Mouse (Mus musculus) gastrocnemius, postnatal 36 days (tissue): ENCODE measurements at regions not wholly inside any gene's neighbourhood (a gene's known extent, or its start where the extent isn't known, plus 50 kb on each side); places are given as distances from the start of the nearest gene placed in this dataset.
A peak's percentile ranks its signal among the peaks of the same experiment; 100 is the strongest.

Experiments used
- DNase-seq, 2 experiments: peaks; one replicate each; pipeline ENCODE4 v3.0.0; 2022
- intact Hi-C: fragments of 180-260 bp; cut with DNase I; formaldehyde crosslinking; loops from one replicate; pipeline ENCODE4 v1.15.1; 2025

DNA sequence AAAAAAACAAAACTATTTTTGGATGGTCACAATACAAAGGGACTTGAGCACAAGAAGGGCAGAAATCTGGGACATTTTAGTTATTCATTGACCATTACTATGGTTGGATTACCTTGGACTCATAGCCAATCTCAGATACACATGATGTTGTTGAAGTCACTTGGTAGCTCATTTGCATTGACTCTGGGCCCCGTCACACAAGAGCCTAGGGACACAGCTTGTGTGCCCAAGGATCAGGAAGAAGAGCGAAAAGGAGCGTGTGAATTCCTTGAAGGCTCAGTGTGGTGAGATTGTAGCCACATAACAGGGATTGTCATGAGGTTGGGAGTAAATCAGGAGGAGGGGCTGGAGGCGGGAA is 170.0 kb upstream of the Runx1 start:
- intact Hi-C loops = no loop called here
- no peak for DNase-seq

DNA sequence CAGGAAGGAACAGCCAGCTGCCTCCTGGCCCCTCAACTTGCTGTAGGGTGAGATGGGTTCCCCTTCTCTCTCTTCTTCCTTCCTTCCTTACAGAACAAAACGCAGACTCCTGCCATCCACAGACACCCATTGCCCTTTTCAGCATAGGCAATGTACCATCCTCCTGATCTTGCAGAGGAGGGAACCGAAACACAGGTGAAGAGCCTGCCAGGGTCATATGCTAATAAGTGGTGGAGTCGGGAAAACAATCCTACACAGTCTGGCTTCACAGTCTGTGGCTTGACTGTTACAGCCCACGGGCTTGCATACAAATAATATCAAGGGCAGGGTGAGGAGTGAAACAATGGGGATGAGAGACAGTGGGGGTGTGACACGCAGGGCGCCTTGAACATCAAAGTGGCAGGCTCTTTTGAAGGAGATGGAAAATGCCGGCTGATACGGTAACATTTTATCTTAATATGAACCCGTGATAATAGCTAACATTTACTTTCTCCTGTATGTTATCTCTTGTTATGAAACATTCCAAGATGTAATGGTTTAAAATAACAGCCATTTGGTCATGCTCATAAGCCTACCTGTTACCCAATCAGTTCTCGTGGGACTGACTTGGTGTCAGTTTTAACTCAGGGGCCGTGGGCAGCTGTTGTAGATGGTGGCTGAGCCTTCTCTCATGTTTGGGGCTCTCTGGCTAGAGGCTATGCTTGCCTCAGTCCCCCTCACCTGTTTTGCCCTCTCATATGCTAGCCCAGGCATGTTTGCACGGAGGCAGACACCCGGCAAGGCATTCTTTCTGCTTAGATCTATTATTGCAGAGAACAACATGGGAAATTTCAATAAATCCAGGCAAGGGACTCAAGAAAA is 169.4 kb upstream of the Runx1 start:
- intact Hi-C loops = no loop called here
- no peak for DNase-seq

DNA sequence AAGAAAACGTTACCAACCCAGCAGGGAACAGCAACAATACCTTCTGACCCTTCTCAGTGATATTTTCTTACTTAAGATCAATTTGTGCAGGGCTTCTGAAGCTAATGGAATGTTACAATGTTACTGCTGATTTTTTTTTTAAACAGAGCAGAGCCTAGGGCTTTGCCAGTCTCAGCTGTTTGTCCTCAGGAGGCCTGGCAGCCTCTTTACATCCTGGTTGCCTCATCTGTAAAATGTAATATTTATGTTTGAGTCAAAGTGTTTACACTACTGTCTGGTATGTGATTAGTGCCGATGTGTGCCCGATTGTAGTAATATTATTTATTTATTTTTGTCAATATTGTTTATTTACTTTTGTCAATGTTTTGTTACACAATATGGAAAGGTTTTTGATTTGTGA is 166.9 kb upstream of the Runx1 start:
- intact Hi-C loops = no loop called here
- DNase-seq = no peak

DNA sequence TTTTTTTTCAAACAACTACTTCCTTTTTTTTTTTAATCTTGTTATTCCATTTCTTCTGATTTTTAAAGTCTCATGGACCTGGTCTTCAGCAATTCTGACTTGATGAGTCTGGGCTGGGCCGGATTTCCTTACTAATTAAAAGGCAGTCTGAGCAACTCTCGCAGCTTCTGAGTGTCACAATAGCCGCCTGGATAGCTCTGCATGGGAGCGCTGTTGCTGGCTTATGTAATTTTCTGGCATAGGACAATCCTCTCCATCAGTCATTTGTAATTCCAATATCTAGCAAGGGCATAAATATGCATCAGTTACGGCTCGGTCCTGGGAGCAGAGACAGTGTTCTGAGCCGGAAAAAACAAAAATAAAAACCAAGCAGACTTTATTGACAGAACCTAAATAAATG is 165.5 kb upstream of the Runx1 start:
- no peak for DNase-seq
- intact Hi-C loops = no loop called here

DNA sequence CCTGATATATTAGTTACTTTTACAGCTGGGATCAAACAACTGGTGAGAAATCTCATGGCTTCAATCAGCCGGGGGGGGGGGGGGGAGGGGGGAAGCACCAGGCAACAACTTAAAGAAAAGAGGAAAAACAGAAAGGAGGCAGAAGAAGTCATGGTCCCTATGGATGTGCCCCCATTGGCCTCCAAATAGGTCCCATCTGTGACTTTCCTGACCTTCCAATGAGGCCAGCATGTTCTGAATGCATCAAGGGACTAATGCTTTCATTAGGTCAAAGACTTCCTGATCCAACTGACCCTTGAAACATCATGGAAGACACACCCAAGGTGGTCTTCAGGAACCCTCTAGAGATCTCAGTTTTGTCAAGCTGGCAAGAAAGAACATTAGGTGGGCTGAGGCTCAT is 162.5 kb upstream of the Runx1 start:
- intact Hi-C loops = no loop called here
- no peak for DNase-seq

DNA sequence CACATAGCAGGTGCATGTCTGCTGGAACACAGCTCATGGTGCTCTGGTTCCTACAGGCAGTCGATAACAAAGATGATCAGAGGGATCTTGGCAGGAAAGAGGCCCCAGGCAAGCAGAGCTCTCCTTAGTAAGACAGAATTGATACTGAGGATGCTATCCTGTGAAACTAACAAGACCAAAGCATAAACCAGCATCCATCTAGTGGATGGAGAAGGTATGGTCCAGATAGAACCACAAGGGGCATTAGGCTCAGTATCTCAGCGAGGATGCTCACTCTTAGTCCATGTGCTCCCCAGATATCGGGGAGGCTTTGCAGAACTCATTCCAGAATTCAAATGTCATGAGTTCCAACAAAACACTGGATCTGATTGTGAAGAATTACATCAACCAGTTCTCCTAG is 162.1 kb upstream of the Runx1 start:
- intact Hi-C loops = no loop called here
- DNase-seq = no peak

DNA sequence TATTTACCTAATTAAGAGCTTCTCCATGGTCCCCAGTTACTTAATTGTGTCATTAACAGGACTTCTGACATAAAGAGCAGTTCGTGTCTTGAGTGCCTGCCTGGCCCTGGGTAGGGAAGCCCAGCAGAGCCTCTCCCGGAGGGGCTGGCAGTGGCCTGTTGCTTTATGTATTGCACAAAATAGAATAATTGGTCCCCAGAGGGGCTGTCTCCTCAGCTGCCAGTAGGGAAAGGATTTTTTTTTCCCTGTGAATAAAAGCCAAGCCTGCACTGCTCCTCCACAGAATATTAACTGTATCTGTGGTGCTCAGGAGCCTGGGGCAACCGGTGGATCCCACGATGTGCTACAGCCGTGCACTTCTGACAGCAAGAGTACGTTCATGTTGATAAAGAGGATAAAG is 159.8 kb upstream of the Runx1 start:
- intact Hi-C loops = no loop called here
- DNase-seq = no peak

DNA sequence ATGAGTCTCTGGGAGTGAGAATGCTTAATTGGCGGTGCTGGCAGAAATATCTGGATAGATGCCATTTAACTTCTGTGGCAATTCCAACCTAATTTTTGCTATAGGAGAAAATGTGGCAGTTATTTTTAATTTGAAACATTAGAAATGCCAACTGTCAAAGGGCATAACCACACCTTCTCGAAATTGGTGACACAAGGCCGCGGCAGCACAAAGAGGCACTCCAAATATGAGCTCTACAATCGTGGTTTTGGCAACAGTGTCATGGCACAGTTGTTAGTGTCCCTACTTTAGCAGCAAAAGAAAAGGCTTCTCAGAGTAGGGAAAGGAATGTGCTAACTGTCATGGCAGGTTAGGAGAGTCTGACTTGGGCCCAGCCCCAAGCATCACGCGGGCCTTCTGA is 157.0 kb upstream of the Runx1 start:
- no peak for DNase-seq
- intact Hi-C loops = no loop called here

DNA sequence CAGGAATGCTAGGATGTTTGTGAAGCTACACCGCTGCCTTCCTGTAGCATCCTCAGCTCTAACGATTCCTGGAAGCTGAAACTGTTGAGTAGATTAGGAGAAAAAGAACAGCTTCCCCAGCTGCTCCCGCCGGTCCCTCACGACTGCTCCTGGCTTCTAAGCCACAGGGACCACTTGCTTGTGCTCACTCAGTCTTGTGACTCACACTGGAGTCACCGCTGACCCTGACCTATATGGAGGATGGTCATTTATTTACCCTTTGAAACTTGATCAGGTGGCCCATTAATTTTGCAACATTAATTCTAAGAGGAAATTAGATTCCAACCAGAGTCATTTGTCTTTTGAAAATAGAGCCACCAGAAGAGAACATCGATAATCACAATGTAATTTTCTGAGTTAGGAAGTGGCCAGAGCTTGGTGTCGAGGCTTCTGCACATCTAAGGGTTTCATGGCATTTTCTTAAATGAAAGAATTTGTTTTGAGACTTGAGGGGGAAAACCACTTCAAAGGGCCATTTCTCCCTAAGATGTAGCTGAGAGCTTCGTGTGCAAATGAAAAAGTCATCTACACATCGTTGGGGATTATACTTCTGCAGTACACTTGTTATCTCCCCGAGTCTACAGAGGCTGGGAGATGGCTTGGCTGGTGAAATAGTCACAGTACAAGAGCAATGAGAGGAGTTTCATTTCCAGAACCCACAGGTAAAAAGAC is 153.8 kb upstream of the Runx1 start:
- intact Hi-C loops = no loop called here
- DNase-seq = no peak

DNA sequence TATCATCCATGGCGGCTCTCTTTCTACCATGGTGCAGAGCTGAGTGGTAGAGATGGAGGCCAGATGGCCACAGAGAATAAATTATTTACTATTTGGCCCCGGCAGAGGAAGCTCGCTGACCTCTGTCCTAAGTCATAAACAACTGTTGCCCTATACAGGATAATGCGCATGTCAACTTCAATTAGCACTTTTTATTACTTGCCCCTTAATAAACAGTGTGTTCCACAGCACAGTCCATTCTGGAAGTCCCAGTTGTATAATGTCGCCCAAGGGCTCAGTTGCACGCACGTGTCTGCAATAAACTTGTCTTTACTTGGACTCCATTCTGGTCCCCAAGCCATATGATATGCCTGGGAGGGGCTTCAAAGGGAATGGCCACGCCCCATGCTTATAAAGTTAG is 150.1 kb upstream of the Runx1 start:
- intact Hi-C loops = no loop called here

DNA sequence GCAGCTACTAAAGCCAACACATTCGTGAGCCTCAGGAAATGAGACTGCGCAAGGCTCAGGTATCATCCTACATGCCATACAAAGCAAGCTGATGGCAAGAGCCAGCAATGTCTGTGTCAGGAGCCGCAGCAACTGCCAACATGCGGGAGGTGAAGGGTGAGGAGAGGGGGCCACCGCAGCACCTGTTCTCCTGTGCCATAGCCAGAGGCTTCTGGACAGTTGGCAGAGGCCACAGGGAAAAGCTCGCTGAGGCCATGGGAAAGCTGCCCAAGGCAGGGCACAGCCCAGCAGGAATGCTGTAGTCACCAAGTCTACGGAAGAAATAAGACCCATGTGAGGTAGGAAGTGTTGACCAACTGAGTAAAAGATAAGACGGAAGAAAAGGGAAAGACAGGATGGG is 149.1 kb upstream of the Runx1 start:
- DNase-seq = peak; percentile 53 to 77
- intact Hi-C loops = no loop called here

More for the DNA sequence above, 150.1 kb upstream of the Runx1 start:
- no peak for DNase-seq

DNA sequence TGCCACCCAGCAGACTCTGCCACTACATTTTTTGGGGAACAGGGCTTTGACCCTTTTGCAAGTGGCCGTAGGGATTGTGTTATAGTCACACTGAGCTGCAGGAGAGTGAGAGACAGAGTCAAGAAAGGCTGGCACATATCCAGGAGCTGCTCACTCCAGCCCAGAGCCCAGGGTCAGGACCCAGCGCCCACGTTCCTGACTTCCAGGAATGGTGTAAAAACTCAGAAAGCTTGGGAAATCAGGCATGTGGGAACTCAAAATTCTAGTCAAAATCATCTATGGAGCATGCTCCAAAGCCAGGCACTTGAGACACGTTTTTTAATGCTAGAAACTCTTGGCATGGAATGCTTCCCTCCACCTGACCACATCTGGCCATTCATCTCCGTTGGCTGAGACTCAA is 146.7 kb upstream of the Runx1 start:
- DNase-seq = no peak
- intact Hi-C loops = no loop called here

DNA sequence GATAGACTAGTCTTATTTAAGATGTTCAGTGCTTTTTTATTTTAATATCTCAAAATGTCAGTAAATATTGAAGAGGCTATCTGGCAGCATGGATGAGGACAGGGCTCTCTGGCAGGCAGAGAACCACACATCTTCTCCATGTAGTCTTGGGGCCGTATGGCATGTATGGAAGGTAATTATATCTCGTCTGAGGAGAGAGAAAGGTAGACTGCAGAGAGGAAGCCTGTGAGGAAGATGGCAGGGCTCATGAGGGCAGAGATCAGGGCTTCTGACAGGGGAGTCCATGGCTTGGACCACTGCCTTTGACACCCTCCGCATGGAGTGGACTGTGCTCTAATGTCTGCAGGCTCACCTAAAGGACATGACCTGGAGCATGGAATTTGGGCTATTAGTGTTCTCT is 146.0 kb upstream of the Runx1 start:
- no peak for DNase-seq
- intact Hi-C loops = no loop called here

DNA sequence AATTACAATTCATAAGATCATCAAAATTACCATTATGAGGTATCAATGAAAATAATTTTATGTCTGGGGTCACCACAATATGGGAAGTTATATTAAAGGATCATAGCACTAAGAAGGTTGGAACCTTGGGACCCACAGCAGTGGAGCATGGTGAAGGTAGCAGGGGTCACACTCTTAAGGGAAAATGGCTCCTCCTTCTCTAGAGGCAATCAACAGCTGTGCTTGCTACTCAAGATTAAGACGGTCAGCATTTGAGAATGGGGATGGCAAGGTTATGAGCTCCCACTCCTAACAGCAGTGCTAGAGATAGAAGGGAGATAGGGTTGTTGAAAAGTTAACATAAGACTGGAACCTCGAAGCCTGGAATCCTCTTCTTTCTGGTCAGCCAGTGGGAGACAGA is 144.6 kb upstream of the Runx1 start:
- no peak for DNase-seq
- intact Hi-C loops = no loop called here

DNA sequence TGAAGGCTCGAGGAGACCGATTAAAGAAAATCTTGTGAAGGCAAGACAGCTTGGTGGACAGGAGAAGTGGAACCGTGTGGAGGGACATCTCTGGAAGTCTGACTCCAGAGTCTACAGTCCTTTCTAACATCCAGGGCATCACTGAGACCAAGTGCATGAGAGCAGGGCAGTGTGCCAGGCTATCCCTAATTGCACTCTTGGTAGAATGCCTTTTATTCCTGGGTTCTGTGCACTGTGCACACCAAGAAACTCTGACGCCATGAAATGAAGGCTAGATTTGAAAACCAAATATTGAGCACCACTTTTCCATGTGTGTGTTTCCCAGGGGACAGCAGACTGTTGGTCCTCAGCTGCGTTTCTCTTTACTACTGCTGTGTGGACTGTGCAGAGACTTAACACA is 143.1 kb upstream of the Runx1 start:
- intact Hi-C loops = no loop called here
- DNase-seq = no peak

DNA sequence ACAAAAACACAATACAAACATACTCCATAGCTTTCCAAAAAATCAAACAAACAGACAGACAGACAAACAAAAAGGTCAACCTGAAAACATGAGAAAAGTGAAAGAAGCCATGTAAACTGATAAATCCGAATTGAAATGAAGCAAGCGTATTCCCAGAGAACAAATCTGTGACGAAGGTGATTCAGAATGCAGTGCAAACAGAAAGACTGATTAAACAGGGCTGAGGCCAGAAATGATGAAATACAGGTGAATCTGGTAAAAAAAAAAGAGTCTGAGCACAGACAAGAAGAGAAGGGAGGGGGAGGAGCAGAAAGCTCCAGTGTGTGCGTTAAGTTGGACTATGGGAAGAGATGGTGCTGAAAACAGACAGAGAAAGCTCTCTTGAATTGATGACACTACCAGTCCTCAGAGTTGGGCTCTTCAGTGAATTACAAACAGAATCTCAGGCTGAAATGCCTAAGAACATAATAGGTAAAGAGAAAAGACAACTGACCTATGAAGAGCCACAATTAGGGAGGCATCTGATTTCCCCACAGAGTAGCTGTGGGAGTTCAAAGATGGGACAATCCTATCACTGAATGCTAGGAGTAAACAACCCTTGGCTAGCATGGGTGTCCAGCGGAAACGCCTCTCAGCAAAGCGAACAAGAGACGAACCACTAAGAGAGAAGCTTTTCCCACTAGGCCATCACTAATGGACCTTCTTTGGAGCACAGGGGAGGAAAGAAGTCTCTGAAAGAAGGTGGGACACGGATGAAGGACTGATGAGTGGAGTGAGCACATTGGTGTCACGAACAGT is 140.3 kb upstream of the Runx1 start:
- intact Hi-C loops = no loop called here
- DNase-seq = no peak

DNA sequence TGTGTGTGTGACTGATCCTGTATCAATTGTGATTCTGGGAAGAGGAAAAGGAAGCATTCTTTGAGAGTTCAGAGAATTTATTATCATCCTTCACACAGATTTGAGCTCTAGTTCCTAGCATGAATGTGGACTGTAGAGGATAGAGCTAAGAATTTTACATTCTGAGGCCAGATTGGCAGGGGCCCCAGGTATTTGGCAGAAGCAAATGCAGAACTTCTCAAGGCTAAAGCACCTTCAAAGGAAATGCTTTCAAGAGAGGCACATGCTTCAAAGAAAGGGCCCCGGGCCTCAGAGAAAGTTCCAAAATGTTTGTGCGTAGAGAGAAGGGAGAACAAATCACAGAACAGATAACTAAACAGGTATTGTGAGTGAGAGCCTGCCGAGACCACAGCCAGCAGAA is 139.7 kb upstream of the Runx1 start:
- DNase-seq = no peak
- intact Hi-C loops = no loop called here

DNA sequence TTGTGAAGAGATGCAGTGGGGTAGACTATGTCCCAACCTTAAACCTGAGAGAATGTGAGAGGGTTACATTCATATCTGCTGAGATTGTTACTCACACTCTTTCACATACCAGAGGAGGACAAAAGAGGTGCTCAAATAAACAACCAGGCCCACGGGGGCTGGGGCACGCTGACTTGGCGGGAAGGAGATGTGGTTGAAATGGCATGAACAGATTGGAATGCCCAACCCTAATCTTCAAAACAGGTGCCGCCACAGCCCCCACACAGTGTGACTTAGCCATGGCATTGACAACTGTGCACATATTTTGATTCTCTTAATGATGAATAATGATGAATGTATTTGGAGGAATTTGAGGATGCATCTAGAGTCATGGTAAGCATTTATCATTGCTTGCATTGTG is 137.6 kb upstream of the Runx1 start:
- no peak for DNase-seq
- intact Hi-C loops = no loop called here

DNA sequence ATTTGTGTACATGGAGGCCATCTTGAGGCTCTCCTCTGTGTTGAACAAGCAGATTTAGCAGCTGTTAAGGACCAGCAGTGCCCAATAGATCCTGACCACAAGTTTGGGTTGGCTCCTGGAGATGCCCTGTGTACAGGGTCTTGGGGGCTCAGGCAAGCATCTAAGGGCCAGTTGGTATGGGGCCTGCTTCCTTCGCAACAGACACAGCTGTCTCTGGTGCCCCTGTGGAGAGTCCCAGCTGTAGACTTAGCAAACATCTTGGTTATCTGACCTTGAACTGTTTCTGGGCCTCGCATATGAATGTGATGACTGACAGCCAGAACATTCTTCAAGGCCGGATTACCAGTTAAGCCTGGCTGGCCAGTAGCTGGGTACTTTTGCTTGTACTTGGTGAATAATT is 135.4 kb upstream of the Runx1 start:
- no peak for DNase-seq
- intact Hi-C loops = no loop called here

DNA sequence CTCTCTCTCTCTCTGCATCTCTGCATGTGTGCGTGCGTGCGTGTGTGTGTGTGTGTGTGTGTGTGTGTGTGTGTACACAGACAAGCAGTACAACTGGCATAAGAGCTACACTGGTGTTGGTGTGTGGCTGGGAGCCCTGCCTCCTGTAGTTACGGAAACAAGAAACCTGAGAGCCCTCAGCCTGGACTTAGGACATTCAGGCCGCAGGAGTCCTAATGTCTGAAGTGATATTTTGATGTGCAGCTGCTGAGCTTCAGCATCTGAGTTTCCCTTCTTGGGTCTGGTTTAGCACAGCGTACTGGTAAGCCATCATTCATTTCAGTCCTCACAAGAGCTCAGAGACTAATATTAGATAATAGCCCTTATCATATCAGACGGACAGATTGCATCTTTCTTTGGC is 134.8 kb upstream of the Runx1 start:
- intact Hi-C loops = no loop called here
- no peak for DNase-seq

DNA sequence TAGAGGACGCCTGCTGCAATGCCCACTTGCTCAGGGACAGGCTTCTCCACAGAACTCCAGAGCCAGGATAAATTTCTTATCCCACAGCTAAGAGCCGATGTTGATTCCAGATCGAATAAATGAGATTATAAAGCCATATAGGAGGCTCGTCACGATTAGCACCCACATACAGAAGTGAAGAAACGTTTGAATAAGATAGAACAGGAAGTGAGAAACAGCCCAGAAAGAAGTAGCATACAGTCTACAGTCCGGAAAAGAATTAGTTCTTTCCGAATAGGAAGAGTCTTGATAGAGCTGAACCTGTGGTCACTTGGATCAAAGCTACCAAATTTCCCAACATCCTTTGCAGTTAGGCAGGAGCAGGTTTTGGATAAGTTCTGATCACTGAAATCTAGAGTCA is 133.0 kb upstream of the Runx1 start:
- intact Hi-C loops = no loop called here
- DNase-seq = no peak

DNA sequence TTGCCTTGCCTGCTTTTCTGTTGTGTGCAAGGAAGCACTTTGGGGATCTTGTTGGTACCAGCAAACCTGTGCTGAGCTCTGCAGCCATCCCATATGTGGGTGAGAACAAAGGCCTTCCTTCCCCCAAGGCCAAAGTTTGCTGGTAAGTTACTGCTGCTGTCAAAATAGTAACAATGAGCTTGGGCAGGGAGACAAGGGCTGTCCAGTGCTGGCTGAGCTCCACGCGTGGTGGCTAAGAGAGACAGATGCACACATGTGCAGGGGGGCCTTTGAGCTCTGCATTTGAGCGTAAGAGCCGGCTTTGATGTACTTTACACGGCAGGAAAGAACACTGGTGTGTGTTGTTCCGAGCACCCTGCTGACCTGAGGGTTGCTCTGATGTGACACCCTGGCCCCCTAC is 132.2 kb upstream of the Runx1 start:
- DNase-seq = no peak
- intact Hi-C loops = no loop called here
